Mouse (Mus musculus) midbrain, postnatal 0 days (tissue): ENCODE results near the gene Sympk. TPM values are rescaled to one million over a fixed set of nuclear protein-coding genes. Genes with fewer than 3 reads are reported as not detected.

Source experiments
- ATAC-seq: fragments of 200-750 bp; cut with Nextera tagmentation; 2 replicates; pipeline ENCODE4 v1.8.0; 2017; ENCODE audit warnings: moderate number of reproducible peaks, mild to moderate bottlenecking, moderate TSS enrichment, moderate library complexity; ENCODE audit not compliant: low FRiP score
- DNase-seq: peaks from one replicate; pipeline ENCODE4 v3.0.0-alpha.2; 2015; ENCODE audit warnings: low spot score
- H3K27ac ChIP-seq: fragments of 300-500 bp; sonication (generic); 2 replicates; pipeline ENCODE4 v1.5.1; 2014; ENCODE audit warnings: low read depth, mild to moderate bottlenecking, low read length, mixed read lengths
- H3K27me3 ChIP-seq: fragments of 300-500 bp; sonication (generic); 2 replicates; pipeline ENCODE4 v1.6.1; 2014; ENCODE audit warnings: low read length, control low read depth, mixed read lengths; ENCODE audit not compliant: insufficient read depth
- H3K36me3 ChIP-seq: fragments of 300-500 bp; sonication (generic); 2 replicates; pipeline ENCODE4 v1.6.1; 2014; ENCODE audit warnings: low read length, control low read depth, mixed read lengths; ENCODE audit not compliant: insufficient read depth
- H3K4me1 ChIP-seq: fragments of 300-500 bp; sonication (generic); 2 replicates; pipeline ENCODE4 v1.6.1; 2014; ENCODE audit warnings: mild to moderate bottlenecking, control low read depth, antibody characterized with exemption, low read length, mixed read lengths; ENCODE audit not compliant: insufficient read depth
- H3K4me2 ChIP-seq: fragments of 300-500 bp; sonication (generic); 2 replicates; pipeline ENCODE4 v1.6.1; 2014; ENCODE audit warnings: low read depth, mild to moderate bottlenecking, low read length, mixed read lengths; ENCODE audit not compliant: poor library complexity, severe bottlenecking
- H3K4me3 ChIP-seq: fragments of 300-500 bp; sonication (generic); 2 replicates; pipeline ENCODE4 v1.5.1; 2014; ENCODE audit warnings: low read depth, mild to moderate bottlenecking, low read length, moderate library complexity
- H3K9ac ChIP-seq: fragments of 300-500 bp; sonication (generic); replicated peaks from 2 replicates; pipeline ENCODE4 v1.6.1; 2014; ENCODE audit warnings: mild to moderate bottlenecking, low read length, moderate library complexity, mixed read lengths; ENCODE audit not compliant: poor library complexity, severe bottlenecking
- H3K9me3 ChIP-seq: fragments of 300-500 bp; sonication (generic); 2 replicates; pipeline ENCODE4 v1.6.1; 2016; ENCODE audit warnings: low read length, control low read depth
- CTCF ChIP-seq: IDR thresholded peaks from 2 replicates; pipeline ENCODE4 v1.5.1; 2016; ENCODE audit warnings: antibody characterized with exemption, mild to moderate bottlenecking
- WGBS: fragments of 180-500 bp; shearing (Covaris S2); extraction: QIAGEN DNeasy Blood & Tissue Kit; methylation state at CpG from one replicate; pipeline ENCODE4 v1.1.7; 2014; 5-methylcytosine and 5-hydroxymethylcytosine counted together
- polyA plus RNA-seq: library from polyadenylated mRNA; unstranded; fragments of >200 nt; fragmentation: Nextera tagmentation; extraction: Ambion mirVana; gene quantifications from 2 replicates; pipeline ENCODE4 v1.2.1, GENCODE M21; 2015
- total RNA-seq: library from RNA; depleted of rRNA; stranded (reverse); fragments of >200 nt; gene quantifications from 2 replicates; pipeline ENCODE4 v1.2.3, GENCODE M21; 2014

Gene Sympk
- total and polyA plus RNA-seq, 2 experiments from 2014 or later: 19.5 to 74.2 TPM

- under 1% methylated on average over 47 of the region's 90 CpGs for WGBS
- Histone ChIP-seq H3K36me3 (peaks cover 22% of the 10 kb centered on the region), H3K9ac (peak within 1 kb of the TSS; percentile 91), H3K4me2 (peak within 1 kb of the TSS; percentile 95), H3K27ac (peak within 1 kb of the TSS; percentile 91), H3K27me3 (no peaks in the 10 kb centered on the region), H3K9me3 (no peaks in the 10 kb centered on the region), H3K4me1 (peaks cover 14% of the 10 kb centered on the region), H3K4me3 (peak within 1 kb of the TSS; percentile 80)
- TF ChIP-seq CTCF: no peak; the same call in 1 of the 2 replicates
- peak; percentile 72 for ATAC-seq
- DNase-seq: peak; percentile 97
Measured at GRCm38 (mm10) chr7:19003902-19004630, 20.1 kb upstream of the Sympk start, which contains the start of gene Irf2bp1. TSS of gene Irf2bp1 (plus strand) at chr7:19004044.

GRCm38 (mm10) chr7:19004631-19005079 is 19.5 kb upstream of the Sympk start:
- H3K27me3 ChIP-seq: no peaks in the 10 kb centered on the region
- 6% methylated on average over 33 of the region's 34 CpGs for WGBS
- peak; percentile 47 for DNase-seq
- peak overlapping the region; percentile 91 for H3K9ac ChIP-seq
- H3K27ac ChIP-seq: peak overlapping the region; percentile 91
- no peaks in the 10 kb centered on the region for H3K9me3 ChIP-seq
- peak overlapping the region; percentile 95 for H3K4me2 ChIP-seq
- H3K4me1 ChIP-seq: peaks cover 14% of the 10 kb centered on the region
- H3K36me3 ChIP-seq: peaks cover 22% of the 10 kb centered on the region
- TF ChIP-seq CTCF: no peak
- 0 out of 2 replicates have a peak, but pooled peaks have one; percentile 0 for ATAC-seq
- peak overlapping the region; percentile 80 for H3K4me3 ChIP-seq

GRCm38 (mm10) chr7:19005417-19006121 is 18.6 kb upstream of the Sympk start:
- 79% methylated on average over 34 of the region's 34 CpGs for WGBS
- H3K36me3 ChIP-seq: peaks cover 21% of the 10 kb centered on the region
- H3K4me3 ChIP-seq: peak overlapping the region; percentile 80; the same call in 1 of the 2 replicates
- H3K9ac ChIP-seq: peak overlapping the region; percentile 91; the same call in 1 of the 2 replicates
- no peaks in the 10 kb centered on the region for H3K27me3 ChIP-seq
- no peaks in the 10 kb centered on the region for H3K9me3 ChIP-seq
- H3K27ac ChIP-seq: no peak overlapping the region
- DNase-seq: no peak
- H3K4me1 ChIP-seq: peaks cover 14% of the 10 kb centered on the region
- no peak for ATAC-seq
- TF ChIP-seq CTCF: no peak
- peak overlapping the region; percentile 95 for H3K4me2 ChIP-seq

- Histone ChIP-seq H3K4me1 (peaks cover 14% of the 10 kb centered on the region), H3K9ac (no peak overlapping the region), H3K9me3 (no peaks in the 10 kb centered on the region), H3K4me2 (no peak overlapping the region), H3K4me3 (no peak overlapping the region), H3K27ac (no peak overlapping the region), H3K27me3 (no peaks in the 10 kb centered on the region), H3K36me3 (peaks cover 16% of the 10 kb centered on the region)
- no peak for ATAC-seq
- TF ChIP-seq CTCF: peak; percentile 100
- peak; percentile 91 for DNase-seq
- 9% methylated on average over 12 of the region's 12 CpGs for WGBS
Measured at GRCm38 (mm10) chr7:19006476-19006875, 17.7 kb upstream of the Sympk start.

GRCm38 (mm10) chr7:19007026-19007977 is 16.9 kb upstream of the Sympk start:
- Histone ChIP-seq H3K4me1 (peaks cover 14% of the 10 kb centered on the region), H3K9ac (no peak overlapping the region), H3K9me3 (no peaks in the 10 kb centered on the region), H3K4me3 (no peak overlapping the region), H3K36me3 (peaks cover 16% of the 10 kb centered on the region), H3K4me2 (no peak overlapping the region), H3K27ac (no peak overlapping the region), H3K27me3 (no peaks in the 10 kb centered on the region)
- DNase-seq (no peak), ATAC-seq (no peak)
- TF ChIP-seq CTCF: no peak
- 84% methylated on average over 13 of the region's 13 CpGs for WGBS
